Mouse (Mus musculus) limb, embryonic 11.5 days (tissue): ENCODE measurements around the gene Itga7. TPM values are rescaled to one million over a fixed set of nuclear protein-coding genes. Genes with fewer than 3 reads are reported as not detected.

Experiments
- ATAC-seq: fragments of 200-750 bp; cut with Nextera tagmentation; 2 replicates; pipeline ENCODE4 v1.8.0; 2017; ENCODE audit warnings: low read depth; ENCODE audit not compliant: insufficient number of reproducible peaks, low FRiP score, low TSS enrichment
- DNase-seq: peaks from one replicate; pipeline ENCODE4 v3.0.0-alpha.2; 2015; ENCODE audit warnings: low spot score
- H3K27ac ChIP-seq: fragments of 300-500 bp; sonication (generic); replicated peaks from 2 replicates; pipeline ENCODE4 v1.5.1; 2014; ENCODE audit warnings: low read depth, mild to moderate bottlenecking, low read length
- H3K27me3 ChIP-seq: fragments of 300-500 bp; sonication (generic); 2 replicates; pipeline ENCODE4 v1.6.1; 2014; ENCODE audit warnings: mild to moderate bottlenecking, low read length, mixed read lengths; ENCODE audit not compliant: control insufficient read depth, insufficient read depth
- H3K36me3 ChIP-seq: fragments of 300-500 bp; sonication (generic); 2 replicates; pipeline ENCODE4 v1.6.1; 2014; ENCODE audit warnings: mild to moderate bottlenecking, low read length, moderate library complexity, mixed read lengths; ENCODE audit not compliant: control insufficient read depth, insufficient read depth
- H3K4me1 ChIP-seq: fragments of 300-500 bp; sonication (generic); 2 replicates; pipeline ENCODE4 v1.6.1; 2014; ENCODE audit warnings: low read length, mixed read lengths; ENCODE audit not compliant: control insufficient read depth, insufficient read depth
- H3K4me2 ChIP-seq: fragments of 300-500 bp; sonication (generic); 2 replicates; pipeline ENCODE4 v1.6.1; 2014; ENCODE audit warnings: low read depth, mild to moderate bottlenecking, moderate library complexity; ENCODE audit not compliant: severe bottlenecking
- H3K4me3 ChIP-seq: fragments of 300-500 bp; sonication (generic); 2 replicates; pipeline ENCODE4 v1.5.1; 2014; ENCODE audit warnings: low read depth, low read length
- H3K9ac ChIP-seq: fragments of 300-500 bp; sonication (generic); 2 replicates; pipeline ENCODE4 v1.6.1; 2014; ENCODE audit warnings: mild to moderate bottlenecking, low read length
- H3K9me3 ChIP-seq: fragments of 300-500 bp; sonication (generic); 2 replicates; pipeline ENCODE4 v1.6.1; 2016; ENCODE audit warnings: low read length; ENCODE audit not compliant: control insufficient read depth
- WGBS: fragments of 180-500 bp; shearing (Covaris S2); extraction: QIAGEN DNeasy Blood & Tissue Kit; methylation state at CpG from one replicate; pipeline ENCODE4 v1.1.7; 2014; 5-methylcytosine and 5-hydroxymethylcytosine counted together
- polyA plus RNA-seq: library from polyadenylated mRNA; unstranded; fragments of >200 nt; fragmentation: Nextera tagmentation; extraction: Ambion mirVana; gene quantifications from 2 replicates; pipeline ENCODE4 v1.2.1, GENCODE M21; 2014

Gene Itga7
- polyA plus RNA-seq, 1 experiment from 2014 or later: 0.12 TPM

- H3K27me3 ChIP-seq: peaks cover 45% of the 10 kb centered on the region
- DNase-seq: no peak
- WGBS: 2% methylated on average over 21 of the region's 21 CpGs
Observed at GRCm38 (mm10) chr10:128933976-128934721, 531 bp downstream of the Itga7 start.

GRCm38 (mm10) chr10:128934997-128935787 is 1.6 kb downstream of the Itga7 start:
- 61% methylated on average over 7 of the region's 7 CpGs for WGBS
- ATAC-seq: no peak
- no peaks in the 10 kb centered on the region for H3K36me3 ChIP-seq
- no peak for DNase-seq
- H3K4me1 ChIP-seq: peaks cover 4% of the 10 kb centered on the region; the same call in 1 of the 2 replicates
- no peak overlapping the region for H3K4me3 ChIP-seq
- H3K9ac ChIP-seq: no peak overlapping the region
- no peak overlapping the region for H3K4me2 ChIP-seq
- peaks cover 45% of the 10 kb centered on the region for H3K27me3 ChIP-seq
- H3K9me3 ChIP-seq: no peaks in the 10 kb centered on the region
- no peak overlapping the region for H3K27ac ChIP-seq

More at GRCm38 (mm10) chr10:128933976-128934721, 531 bp downstream of the Itga7 start:
- peak; percentile 11; the same call in 1 of the 2 replicates for ATAC-seq
- no peaks in the 10 kb centered on the region for H3K9me3 ChIP-seq
- no peaks in the 10 kb centered on the region for H3K36me3 ChIP-seq
- H3K4me3 ChIP-seq: peak overlapping the region; percentile 39
- no peak overlapping the region for H3K27ac ChIP-seq
- peak overlapping the region; percentile 78 for H3K4me2 ChIP-seq
- no peak overlapping the region for H3K9ac ChIP-seq
- H3K4me1 ChIP-seq: peaks cover 4% of the 10 kb centered on the region; the same call in 1 of the 2 replicates

GRCm38 (mm10) chr10:128935826-128936440 is 2.3 kb downstream of the Itga7 start:
- H3K27me3 ChIP-seq: peaks cover 45% of the 10 kb centered on the region
- peaks cover 4% of the 10 kb centered on the region; the same call in 1 of the 2 replicates for H3K4me1 ChIP-seq
- DNase-seq (no peak), ATAC-seq (no peak)
- no peaks in the 10 kb centered on the region for H3K9me3 ChIP-seq
- no peak overlapping the region for H3K27ac ChIP-seq
- no peaks in the 10 kb centered on the region for H3K36me3 ChIP-seq
- no peak overlapping the region for H3K9ac ChIP-seq
- WGBS: 70% methylated on average over 8 of the region's 8 CpGs
- H3K4me2 ChIP-seq: no peak overlapping the region
- H3K4me3 ChIP-seq: no peak overlapping the region

GRCm38 (mm10) chr10:128937756-128938390 is 4.3 kb downstream of the Itga7 start:
- DNase-seq (no peak), ATAC-seq (no peak)
- H3K4me1 ChIP-seq: peaks cover 4% of the 10 kb centered on the region; the same call in 1 of the 2 replicates
- H3K27ac ChIP-seq: no peak overlapping the region
- no peaks in the 10 kb centered on the region for H3K36me3 ChIP-seq
- H3K9me3 ChIP-seq: no peaks in the 10 kb centered on the region
- WGBS: 73% methylated on average over 12 of the region's 12 CpGs
- H3K4me3 ChIP-seq: no peak overlapping the region
- H3K27me3 ChIP-seq: peaks cover 33% of the 10 kb centered on the region
- H3K9ac ChIP-seq: no peak overlapping the region
- no peak overlapping the region for H3K4me2 ChIP-seq

- H3K9me3 ChIP-seq: no peaks in the 10 kb centered on the region
- H3K9ac ChIP-seq: no peak overlapping the region
- ATAC-seq (no peak), DNase-seq (no peak)
- peaks cover 27% of the 10 kb centered on the region for H3K27me3 ChIP-seq
- H3K4me3 ChIP-seq: no peak overlapping the region
- H3K4me1 ChIP-seq: peaks cover under 1% of the 10 kb centered on the region; the same call in 1 of the 2 replicates
- WGBS: 83% methylated on average over 9 of the region's 9 CpGs
- no peak overlapping the region for H3K4me2 ChIP-seq
- H3K27ac ChIP-seq: no peak overlapping the region
- H3K36me3 ChIP-seq: no peaks in the 10 kb centered on the region
Observed at GRCm38 (mm10) chr10:128938457-128938856, 4.8 kb downstream of the Itga7 start.

- H3K9ac ChIP-seq: no peak overlapping the region
- ATAC-seq: no peak
Observed at GRCm38 (mm10) chr10:128938974-128939373, 5.4 kb downstream of the Itga7 start.

GRCm38 (mm10) chr10:128940475-128941061 is 7.0 kb downstream of the Itga7 start:
- peaks cover 6% of the 10 kb centered on the region for H3K27me3 ChIP-seq
- DNase-seq (no peak), ATAC-seq (no peak)
- H3K27ac ChIP-seq: no peak overlapping the region
- H3K36me3 ChIP-seq: no peaks in the 10 kb centered on the region
- no peak overlapping the region for H3K4me3 ChIP-seq
- no peaks in the 10 kb centered on the region for H3K9me3 ChIP-seq
- no peak overlapping the region for H3K9ac ChIP-seq
- 83% methylated on average over 10 of the region's 10 CpGs for WGBS
- H3K4me2 ChIP-seq: no peak overlapping the region
- H3K4me1 ChIP-seq: no peaks in the 10 kb centered on the region

More at GRCm38 (mm10) chr10:128938974-128939373, 5.4 kb downstream of the Itga7 start:
- Histone ChIP-seq H3K27me3 (peaks cover 22% of the 10 kb centered on the region), H3K4me1 (no peaks in the 10 kb centered on the region; the same call in 1 of the 2 replicates), H3K27ac (no peak overlapping the region), H3K36me3 (no peaks in the 10 kb centered on the region), H3K9me3 (no peaks in the 10 kb centered on the region), H3K4me2 (no peak overlapping the region), H3K4me3 (no peak overlapping the region)
- 57% methylated on average over 5 of the region's 5 CpGs for WGBS
- no peak for DNase-seq
